Comparison of ENCODE assay signal across 8 mouse cellular contexts in genomic region chr14:46882431-46883067, GRCm38 (mm10). TPM values are rescaled to one million over a fixed set of nuclear protein-coding genes. Genes with fewer than 3 reads are reported as not detected.
DNase-seq lines count a peak whose midpoint lies in the region; ATAC-seq and TF ChIP-seq lines count a peak whose summit lies in the region.

Gene Samd4, plus strand, starts transcription at chr14:46882854.

- no peak for TF ChIP-seq CTCF in embryonic fibroblast, embryonic 13.5 days (IDR thresholded peaks at IDR 0.05; ENCODE audit: borderline replicate concordance, insufficient read depth, low read length)

- no peaks in the 10 kb centered on the region for H3K4me1 ChIP-seq in embryonic fibroblast, embryonic 13.5 days (ENCODE audit: control insufficient read depth, insufficient read depth, low read length)
- H3K4me1 ChIP-seq in limb, embryonic 14.5 days (ENCODE audit: control insufficient read depth, insufficient read depth, low read length): peaks cover 19% of the 10 kb centered on the region
- peaks cover 15% of the 10 kb centered on the region for H3K4me1 ChIP-seq in midbrain, embryonic 14.5 days (ENCODE audit: control insufficient read depth, insufficient read depth, low read length)

- H3K27ac ChIP-seq in embryonic fibroblast, embryonic 13.5 days (ENCODE audit: insufficient read depth, low read length): peak within 1 kb of the TSS; percentile 98
- H3K27ac ChIP-seq in limb, embryonic 14.5 days (replicated peaks; ENCODE audit: low read depth, low read length): peak within 1 kb of the TSS; percentile 96
- peak within 1 kb of the TSS; percentile 49; the same call in 1 of the 2 replicates for H3K27ac ChIP-seq in midbrain, embryonic 14.5 days (replicated peaks; ENCODE audit: low read depth, low read length)

- ATAC-seq in limb, embryonic 14.5 days (ENCODE audit: low FRiP score, low read depth): peak; percentile 81
- ATAC-seq in midbrain, embryonic 14.5 days (ENCODE audit: low FRiP score, low TSS enrichment): peak; percentile 69

- 2% methylated on average over 52 of the region's 54 CpGs for WGBS in limb, embryonic 14.5 days
- WGBS in midbrain, embryonic 14.5 days: under 1% methylated on average over 54 of the region's 54 CpGs

- peak within 1 kb of the TSS; percentile 89 for H3K4me3 ChIP-seq in embryonic fibroblast, embryonic 13.5 days (ENCODE audit: insufficient read depth, low read length)
- H3K4me3 ChIP-seq in limb, embryonic 14.5 days (replicated peaks; ENCODE audit: low read length): peak within 1 kb of the TSS; percentile 81
- peak within 1 kb of the TSS; percentile 62 for H3K4me3 ChIP-seq in midbrain, embryonic 14.5 days (replicated peaks; ENCODE audit: low read depth, low read length)

- no peaks in the 10 kb centered on the region for H3K27me3 ChIP-seq in limb, embryonic 14.5 days (ENCODE audit: control insufficient read depth, insufficient read depth, low read length)
- peaks cover 5% of the 10 kb centered on the region; the same call in 1 of the 2 replicates for H3K27me3 ChIP-seq in midbrain, embryonic 14.5 days (ENCODE audit: control insufficient read depth, insufficient read depth, low read length)

- peak; percentile 79 for TF ChIP-seq POLR2A in embryonic fibroblast, embryonic 13.5 days (IDR thresholded peaks at IDR 0.05; ENCODE audit: low read depth, low read length)
- peak; percentile 61; the same call in 1 of the 2 replicates for TF ChIP-seq POLR2A in limb, embryonic 14.5 days (IDR thresholded peaks at IDR 0.05; ENCODE audit: borderline replicate concordance, extremely low read depth, insufficient read depth, insufficient read length)

- DNase-seq in spleen, adult 18-20 months: peak; percentile 25 to 33
- DNase-seq in spleen, adult 12 weeks (ENCODE audit: low spot score): no peak
- peak; percentile 89 for DNase-seq in heart, adult 9 months (ENCODE audit: low spot score in 2 of 2)
- peak; percentile 83 to 85 for DNase-seq in kidney, adult 8-10 months
- peak; percentile 91 for DNase-seq in limb, embryonic 14.5 days (ENCODE audit: low spot score)
- peak; percentile 81 for DNase-seq in midbrain, embryonic 14.5 days
- peak; percentile 32 to 64 for DNase-seq in spleen, postnatal 4 days (ENCODE audit: low spot score in 2 of 2)

- no peaks in the 10 kb centered on the region for H3K9me3 ChIP-seq in limb, embryonic 14.5 days (ENCODE audit: control insufficient read depth, low read length)
- H3K9me3 ChIP-seq in midbrain, embryonic 14.5 days (ENCODE audit: control insufficient read depth, low read length): no peaks in the 10 kb centered on the region

- peak within 1 kb of the TSS; percentile 94 for H3K9ac ChIP-seq in limb, embryonic 14.5 days (ENCODE audit: low read depth, low read length, severe bottlenecking)
- H3K9ac ChIP-seq in midbrain, embryonic 14.5 days (replicated peaks; ENCODE audit: low read length): peak within 1 kb of the TSS; percentile 64

- 0 out of 2 replicates have a peak, but pooled peaks cover 2% of the 10 kb centered on the region for H3K36me3 ChIP-seq in limb, embryonic 14.5 days (ENCODE audit: control insufficient read depth, insufficient read depth, low read length)
- H3K36me3 ChIP-seq in midbrain, embryonic 14.5 days (ENCODE audit: control insufficient read depth, insufficient read depth, low read length): no peaks in the 10 kb centered on the region

- H3K4me2 ChIP-seq in limb, embryonic 14.5 days (replicated peaks; ENCODE audit: low read depth, low read length, severe bottlenecking): peak within 1 kb of the TSS; percentile 92
- peak within 1 kb of the TSS; percentile 79 for H3K4me2 ChIP-seq in midbrain, embryonic 14.5 days (ENCODE audit: low read length)

RNA-seq across cellular contexts. Expression of gene Samd4, which starts in this region (rescaled TPM):
- polyA plus RNA-seq in embryonic fibroblast, embryonic 13.5 days (2011; ENCODE audit: insufficient read length, low read depth, missing spikeins): 54.3 and 71.0 TPM in 2 replicates
- polyA plus RNA-seq in limb, embryonic 14.5 days (2012; rRNA removed): 23.9 and 25.8 TPM in 2 replicates
- polyA plus RNA-seq in limb, embryonic 14.5 days (2014; fragmentation: Nextera tagmentation; extraction: Ambion mirVana): 9.6 and 10.9 TPM in 2 replicates
- 2.8 and 3.1 TPM in 2 replicates for polyA plus RNA-seq in midbrain, embryonic 14.5 days (2014; fragmentation: Nextera tagmentation; extraction: Ambion mirVana)
